ENCODE assay signal across 12 mouse cellular contexts in the genomic region with DNA sequence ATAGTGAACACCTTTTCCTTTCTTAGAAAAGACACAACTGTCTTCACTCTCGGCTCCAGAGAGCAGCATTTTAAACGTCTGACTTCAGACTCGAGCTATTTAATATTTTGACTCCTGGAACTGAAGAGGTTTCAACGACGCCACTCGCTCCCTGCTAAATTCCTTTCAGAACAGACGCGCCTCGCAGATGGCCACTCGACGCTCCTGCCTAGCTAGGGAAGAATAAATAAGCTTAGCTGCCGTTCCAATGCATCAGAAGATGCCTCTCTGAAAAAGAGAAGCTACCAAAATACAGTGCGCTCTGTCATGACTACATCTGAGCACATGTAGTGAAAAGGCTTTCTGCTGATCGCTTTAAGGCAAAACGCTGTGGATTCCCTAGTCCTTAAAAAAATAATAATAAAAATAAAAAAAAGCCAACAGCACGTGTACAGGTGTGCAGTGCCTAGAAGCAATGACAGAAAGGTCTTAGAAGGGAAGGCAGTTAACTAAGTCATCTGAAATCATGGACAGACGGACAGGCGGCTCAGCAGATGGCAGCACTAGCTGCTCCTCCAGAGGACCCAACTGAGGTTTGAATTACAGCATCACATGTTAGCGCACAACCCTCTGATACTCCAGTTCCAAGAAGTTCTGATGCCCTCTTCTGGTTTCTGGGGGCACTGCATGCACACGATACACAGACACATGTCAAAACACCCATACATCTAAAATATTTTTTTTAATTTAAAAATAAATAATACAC. TPM values are rescaled to one million over a fixed set of nuclear protein-coding genes. Genes with fewer than 3 reads are reported as not detected.
DNase-seq lines count a peak whose midpoint lies in the region; ATAC-seq and TF ChIP-seq lines count a peak whose summit lies in the region.
"Had no signal": no experiment of that assay in that cellular context is flagged by ENCODE, and none has a peak within 500 bp of the region (broad histone marks: within the 10 kb centered on the region; RNA-seq: fewer than 3 reads in every experiment).

No protein-coding gene starts in this region.

- peak; percentile 20 for DNase-seq in gastrocnemius, postnatal 10 days
- DNase-seq in gastrocnemius, postnatal 4 days (ENCODE audit: low spot score in 2 of 2) = no peak
- DNase-seq in lung, postnatal 0 days (ENCODE audit: low spot score) = peak; percentile 33
- no peak for DNase-seq in lung, adult 2 months
- DNase-seq in NIH3T3 (ENCODE audit: low read depth) = peak; percentile 34
- DNase-seq in layer of hippocampus, adult 9-11 months = peak; percentile 39
- DNase-seq in gastrocnemius, adult 8-10 months (ENCODE audit: low spot score in 2 of 2) = no peak
- DNase-seq: kidney, adult 11 months; lung, postnatal 4 days had no signal

- no peak for TF ChIP-seq POLR2A in lung, adult 2 months (IDR thresholded peaks at IDR 0.05; ENCODE audit: borderline replicate concordance, extremely low read depth, low read depth, low read length)

- H3K9me3 ChIP-seq in lung, postnatal 0 days (ENCODE audit: low read length) = no peaks in the 10 kb centered on the region
- H3K9me3 ChIP-seq: forebrain, embryonic 15.5 days; limb, embryonic 10.5 days had no signal

- no peak overlapping the region for H3K9ac ChIP-seq in lung, postnatal 0 days (replicated peaks; ENCODE audit: low read depth)
- H3K9ac ChIP-seq: forebrain, embryonic 15.5 days had no signal

- peak; percentile 41 for TF ChIP-seq CTCF in lung, postnatal 0 days (IDR thresholded peaks at IDR 0.05)
- TF ChIP-seq CTCF in lung, adult 2 months (IDR thresholded peaks at IDR 0.05; ENCODE audit: insufficient read depth, low read length) = no peak

- no peak overlapping the region for H3K4me2 ChIP-seq in lung, postnatal 0 days (replicated peaks; ENCODE audit: low read depth, low read length)
- H3K4me2 ChIP-seq: forebrain, embryonic 15.5 days had no signal

- ATAC-seq in lung, postnatal 0 days = peak; percentile 62
- ATAC-seq in inflammation-experienced regulatory T-cells, adult 6 months = no peak
- ATAC-seq: forebrain, embryonic 15.5 days had no signal

- WGBS in lung, postnatal 0 days = 57% methylated on average over 20 of the region's 20 CpGs
- 69% methylated on average over 20 of the region's 20 CpGs for WGBS in lung, adult 2 months

- no peaks in the 10 kb centered on the region for H3K36me3 ChIP-seq in lung, postnatal 0 days (ENCODE audit: insufficient read depth, low read length)
- H3K36me3 ChIP-seq: forebrain, embryonic 15.5 days; limb, embryonic 10.5 days had no signal

- no peaks in the 10 kb centered on the region for H3K27me3 ChIP-seq in lung, postnatal 0 days (replicated peaks; ENCODE audit: insufficient read depth, low read length)
- H3K27me3 ChIP-seq: forebrain, embryonic 15.5 days had no signal

- no peaks in the 10 kb centered on the region for H3K4me1 ChIP-seq in lung, postnatal 0 days (ENCODE audit: insufficient read depth, low read depth, low read length)
- H3K4me1 ChIP-seq in lung, adult 2 months (ENCODE audit: control insufficient read depth, insufficient read depth, low read length) = no peaks in the 10 kb centered on the region
- H3K4me1 ChIP-seq: forebrain, embryonic 15.5 days had no signal

- TF ChIP-seq EP300 in lung, postnatal 0 days (IDR thresholded peaks at IDR 0.05) = peak; percentile 26; the same call in 1 of the 2 replicates

- H3K4me3 ChIP-seq in lung, postnatal 0 days (ENCODE audit: low read depth, low read length) = no peak overlapping the region
- H3K4me3 ChIP-seq in lung, adult 2 months (replicated peaks; ENCODE audit: extremely low read depth, low read depth, low read length) = no peak overlapping the region
- H3K4me3 ChIP-seq: forebrain, embryonic 15.5 days; limb, embryonic 10.5 days had no signal

- H3K27ac ChIP-seq in lung, postnatal 0 days (ENCODE audit: low read length) = no peak overlapping the region
- H3K27ac ChIP-seq: forebrain, embryonic 15.5 days; limb, embryonic 10.5 days had no signal

RNA-seq across cellular contexts. Expression of gene Mreg, which starts 46.2 kb away (rescaled TPM):
- 10 to 100 TPM; 31.3 to 31.8 TPM for total RNA-seq in gastrocnemius, postnatal 10 days (2021)
- total RNA-seq in gastrocnemius, postnatal 4 days (2021) = 10 to 100 TPM; 33.4 to 36.6 TPM
- polyA plus RNA-seq in lung, postnatal 0 days (2015; fragmentation: Nextera tagmentation; extraction: Ambion mirVana) = 0.57 and 0.98 TPM in 2 replicates
- 1.3 and 6.2 TPM in 2 replicates for polyA plus RNA-seq in lung, adult 2 months (2012; rRNA removed)
- polyA plus RNA-seq in inflammation-experienced regulatory T-cells, adult 6 months (2017; shearing (Covaris generic)) = under 1 TPM in 1 of 3 experiments, not detected in 2; 0.47 TPM
- total RNA-seq in gastrocnemius, adult 8-10 months (2022) = 10 to 100 TPM; 35.8 to 50.4 (median 44.8) TPM

Comparison
In these comparisons a context has a peak if more than half of its experiments do, and no peak if none do; other contexts are left out.
1. DNase-seq: peak in gastrocnemius, postnatal 10 days (single experiment), lung, postnatal 0 days (single experiment), NIH3T3 (single experiment) and layer of hippocampus, adult 9-11 months (single experiment); none in gastrocnemius, postnatal 4 days (0 of 2), lung, adult 2 months (single experiment) and gastrocnemius, adult 8-10 months (0 of 2).